Mouse (Mus musculus) ES-Bruce4 (cell line): ENCODE data around the gene Rtn4r.

Experiments
- CTCF ChIP-seq: IDR thresholded peaks from one replicate; pipeline ENCODE4 v1.8.1; 2011; ENCODE audit warnings: low read depth, low read length
- EP300 ChIP-seq: IDR thresholded peaks from 2 replicates; pipeline ENCODE4 v1.6.1; 2011; ENCODE audit warnings: low read depth, low read length; ENCODE audit not compliant: insufficient read depth
- POLR2A ChIP-seq: IDR thresholded peaks from one replicate; pipeline ENCODE4 v1.8.1; 2011; ENCODE audit warnings: low read length; ENCODE audit not compliant: insufficient read depth

DNA sequence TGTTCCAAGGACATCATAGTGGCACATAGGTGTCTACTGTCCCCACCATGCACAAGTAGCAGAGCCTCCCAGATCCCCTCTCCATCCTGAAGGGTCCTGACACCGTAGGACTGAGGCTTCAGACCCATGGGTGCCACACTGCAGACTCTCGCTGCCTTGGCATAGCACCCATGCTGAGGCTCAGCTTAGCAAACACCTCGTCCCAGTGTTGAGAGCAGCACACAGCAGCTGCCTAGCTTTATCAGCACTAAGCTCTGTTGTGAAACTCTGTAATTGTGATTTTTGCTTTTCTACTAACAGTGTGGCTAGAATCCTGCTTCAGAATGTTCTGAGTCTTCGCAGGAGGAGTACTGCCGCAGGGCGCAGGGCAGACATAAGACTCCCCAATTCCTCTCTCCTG, 70.4 kb downstream of the Rtn4r start:
- no peak for TF ChIP-seq CTCF
- TF ChIP-seq POLR2A: no peak
- no peak for TF ChIP-seq EP300
